In genomic region chr12:64541111-64541510, GRCm38 (mm10) we compare ENCODE assay signal across 24 mouse cellular contexts.
DNase-seq lines count a peak whose midpoint lies in the region; ATAC-seq and TF ChIP-seq lines count a peak whose summit lies in the region.
"Had no signal": no experiment of that assay in that cellular context is flagged by ENCODE, and none has a peak within 500 bp of the region (broad histone marks: within the 10 kb centered on the region; RNA-seq: fewer than 3 reads in every experiment).

No protein-coding gene starts in this region.

- peak; percentile 73 for ATAC-seq in frontal cortex, adult (ENCODE audit: low TSS enrichment)
- ATAC-seq: CD4-positive, CD25-positive, alpha-beta regulatory T cell, adult 4 months; hindbrain, embryonic 16.5 days; inflammation-experienced regulatory T-cells, adult 6 months had no signal

- no peak overlapping the region for H3K4me3 ChIP-seq in left cerebral cortex, adult 2 months
- H3K4me3 ChIP-seq: embryonic facial prominence, embryonic 12.5 days; embryonic facial prominence, embryonic 15.5 days; forebrain, embryonic 12.5 days; gastrocnemius, adult 2 months; hindbrain, embryonic 13.5 days had no signal

- intact Hi-C loops in left cerebral cortex, adult 2 months (cut with DNase I) = no loop called here

- no peak for DNase-seq in frontal cortex, postnatal 25 days (ENCODE audit: low spot score in 2 of 2)
- DNase-seq in left cerebral cortex, adult 2 months (ENCODE audit: extremely low spot score in 1 of 2, low spot score in 2 of 2) = no peak
- DNase-seq in left cerebral cortex, adult 18-20 months (ENCODE audit: low spot score in 2 of 2) = no peak
- peak; percentile 55 for DNase-seq in brain, adult 2 months (ENCODE audit: low read depth, low spot score)
- DNase-seq in brain, embryonic 14.5 days (ENCODE audit: low read depth) = peak; percentile 28
- no peak for DNase-seq in layer of hippocampus, postnatal 25 days (ENCODE audit: extremely low spot score in 1 of 2, low spot score in 1 of 2)
- no peak for DNase-seq in retina, embryonic 14.5 days (ENCODE audit: low spot score)
- DNase-seq: adrenal gland, adult 2 months; adrenal gland, postnatal 14 days; cerebellum, adult 11 months; cerebellum, adult 2 months; cerebellum, adult 9-11 months; cerebellum, postnatal 25 days; gastrocnemius, adult 2 months; gastrocnemius, postnatal 14 days; heart, adult 11 months had no signal

- TF ChIP-seq POLR2A in brain, embryonic 14.5 days (IDR thresholded peaks at IDR 0.05; ENCODE audit: borderline replicate concordance, extremely low read depth, insufficient read depth, insufficient read length, poor library complexity, severe bottlenecking) = no peak

- peak overlapping the region; percentile 16; the same call in 1 of the 2 replicates for H3K27ac ChIP-seq in left cerebral cortex, adult 2 months
- H3K27ac ChIP-seq: embryonic facial prominence, embryonic 12.5 days; embryonic facial prominence, embryonic 15.5 days; forebrain, embryonic 12.5 days; gastrocnemius, adult 2 months; hindbrain, embryonic 13.5 days had no signal

- no peak for TF ChIP-seq CTCF in left cerebral cortex, adult 2 months (IDR thresholded peaks at IDR 0.05)
- no peak for TF ChIP-seq CTCF in brain, embryonic 14.5 days (IDR thresholded peaks at IDR 0.05; ENCODE audit: borderline replicate concordance, extremely low read depth, insufficient read depth, insufficient read length)

Comparison
In these comparisons a context has a peak if more than half of its experiments do, and no peak if none do; other contexts are left out.
1. DNase-seq: peak in brain, adult 2 months (single experiment) and brain, embryonic 14.5 days (single experiment); none in frontal cortex, postnatal 25 days (0 of 2), left cerebral cortex, adult 2 months (0 of 2), left cerebral cortex, adult 18-20 months (0 of 2), layer of hippocampus, postnatal 25 days (0 of 2) and retina, embryonic 14.5 days (single experiment).